Mouse (Mus musculus): ENCODE measurements around the gene Retreg1. TPM values are rescaled to one million over a fixed set of nuclear protein-coding genes. Genes with fewer than 3 reads are reported as not detected.
"Not testable (repeated sequence)": the region's sequence is repeated elsewhere in the genome, so short reads cannot be mapped to it uniquely, and the experiment has no call there.

Retreg1 gene
- polyA plus RNA-seq, 1 experiment: 32.8 TPM

DNA sequence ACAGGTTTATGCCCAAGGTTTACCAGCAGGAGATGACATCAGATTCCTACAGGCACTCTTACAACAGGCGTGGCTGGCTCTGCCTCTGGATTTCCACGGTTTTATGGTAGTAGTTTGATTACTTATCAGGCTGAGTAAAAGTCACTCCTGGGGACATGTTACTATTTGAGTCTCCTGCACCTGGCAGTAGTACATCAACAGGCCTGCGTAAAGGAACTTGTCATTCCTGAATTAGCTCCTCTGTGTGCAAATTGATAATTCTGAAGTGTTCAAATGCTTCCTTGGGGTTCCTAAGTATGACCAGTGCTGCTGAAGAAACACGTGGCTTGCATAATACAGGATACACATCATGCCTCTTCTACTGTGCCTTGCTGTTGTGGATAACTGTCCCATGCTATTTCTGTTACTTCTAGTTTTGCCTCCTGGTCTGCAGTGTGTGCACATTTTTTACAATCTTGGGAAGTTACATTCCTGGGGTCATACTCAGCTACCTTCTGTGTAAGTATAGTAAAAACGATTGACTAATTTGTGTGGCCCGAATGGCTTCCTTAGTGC, 123.3 kb downstream of the Retreg1 start:
- no peaks in the 10 kb centered on the region for H3K36me3 ChIP-seq (ENCODE audit: control insufficient read depth, insufficient read depth)
- no peak overlapping the region for H3K4me2 ChIP-seq (ENCODE audit: low read depth)
- H3ac ChIP-seq (ENCODE audit: control insufficient read depth, insufficient read length): no peak overlapping the region
- H3K4me3 ChIP-seq: no peak overlapping the region
- H3K27me3 ChIP-seq (ENCODE audit: control insufficient read depth, insufficient read depth, insufficient read length): no peaks in the 10 kb centered on the region
- H3K79me2 ChIP-seq (ENCODE audit: control insufficient read depth, insufficient read depth): peaks cover 12% of the 10 kb centered on the region
- TF ChIP-seq MYOD1 (IDR thresholded peaks at IDR 0.05; ENCODE audit: control insufficient read depth in 1 of 3, insufficient read length in 2 of 3, low read depth in 2 of 3): peak in 1 of 3 experiments; percentile 54
- TF ChIP-seq TCF12 (IDR thresholded peaks at IDR 0.05; ENCODE audit: insufficient read depth, poor library complexity, severe bottlenecking): no peak

DNA sequence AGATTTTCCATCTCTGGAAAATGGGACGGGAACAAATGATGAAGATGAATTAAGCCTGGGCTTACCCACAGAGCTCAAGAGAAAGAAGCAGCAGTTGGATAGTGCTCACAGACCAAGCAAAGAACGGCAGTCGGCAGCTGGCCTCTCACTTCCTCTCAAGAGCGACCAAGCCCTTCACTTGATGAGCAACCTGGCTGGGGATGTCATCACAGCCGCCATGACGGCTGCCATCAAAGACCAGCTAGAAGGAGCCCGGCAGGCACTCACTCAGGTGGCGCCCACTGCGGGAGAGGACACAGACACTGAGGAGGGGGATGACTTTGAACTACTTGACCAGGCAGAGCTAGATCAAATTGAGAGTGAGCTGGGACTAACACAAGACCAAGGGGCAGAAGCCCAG, 128.6 kb downstream of the Retreg1 start:
- Histone ChIP-seq H3K4me3 (no peak overlapping the region), H3K27me3 (ENCODE audit: control insufficient read depth, insufficient read depth, insufficient read length) (no peaks in the 10 kb centered on the region), H3K36me3 (ENCODE audit: control insufficient read depth, insufficient read depth) (peaks cover 29% of the 10 kb centered on the region), H3ac (ENCODE audit: control insufficient read depth, insufficient read length) (no peak overlapping the region), H3K4me2 (ENCODE audit: low read depth) (no peak overlapping the region), H3K79me2 (ENCODE audit: control insufficient read depth, insufficient read depth) (no peaks in the 10 kb centered on the region)
- TF ChIP-seq MYOD1 (IDR thresholded peaks at IDR 0.05; ENCODE audit: control insufficient read depth in 1 of 3, insufficient read length in 2 of 3, low read depth in 2 of 3): no peak
- TF ChIP-seq POLR2A (IDR thresholded peaks at IDR 0.05; ENCODE audit: insufficient read length, low read depth): no peak
- no peak for TF ChIP-seq TCF12 (IDR thresholded peaks at IDR 0.05; ENCODE audit: insufficient read depth, poor library complexity, severe bottlenecking)
- no peak for TF ChIP-seq CEBPB (IDR thresholded peaks at IDR 0.05; ENCODE audit: insufficient read depth, poor library complexity, severe bottlenecking)
- TF ChIP-seq MAX (IDR thresholded peaks at IDR 0.05; ENCODE audit: low read depth): no peak
- no peak for TF ChIP-seq REST (IDR thresholded peaks at IDR 0.05; ENCODE audit: insufficient read depth, insufficient read length)
- TF ChIP-seq MYOG (IDR thresholded peaks at IDR 0.05; ENCODE audit: control insufficient read depth in 1 of 3, insufficient read depth in 1 of 3, insufficient read length in 2 of 3, low read depth in 2 of 3): no peak
- TF ChIP-seq TCF3 (IDR thresholded peaks at IDR 0.05; ENCODE audit: insufficient read length, low read depth): no peak
- no peak for TF ChIP-seq POLR2AphosphoS2 (IDR thresholded peaks at IDR 0.05; ENCODE audit: insufficient read length, low read depth)
- TF ChIP-seq USF1 (IDR thresholded peaks at IDR 0.05; ENCODE audit: low read depth): no peak

DNA sequence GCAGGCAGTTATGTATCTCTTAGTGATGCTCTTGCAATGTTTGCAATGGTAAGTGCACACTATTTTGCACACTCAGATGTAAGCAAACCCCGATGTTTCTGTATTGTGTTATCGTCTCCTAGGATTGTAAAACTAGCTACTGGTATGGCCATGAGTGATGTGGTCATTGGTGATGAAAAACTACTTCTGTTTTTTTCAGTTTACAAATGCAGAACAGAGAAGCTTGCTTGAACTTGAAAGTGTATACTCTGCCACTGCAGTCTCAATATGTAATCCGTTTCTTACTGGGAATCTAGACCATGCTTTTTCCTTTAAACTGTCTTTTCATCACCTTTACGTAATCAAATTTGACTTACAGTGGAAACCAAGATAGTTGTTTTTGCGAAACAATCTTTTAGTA, 129.8 kb downstream of the Retreg1 start:
- H3K4me3 ChIP-seq: no peak overlapping the region
- no peaks in the 10 kb centered on the region for H3K79me2 ChIP-seq (ENCODE audit: control insufficient read depth, insufficient read depth)
- H3K4me2 ChIP-seq (ENCODE audit: low read depth): no peak overlapping the region
- peaks cover 29% of the 10 kb centered on the region for H3K36me3 ChIP-seq (ENCODE audit: control insufficient read depth, insufficient read depth)
- TF ChIP-seq REST (IDR thresholded peaks at IDR 0.05; ENCODE audit: insufficient read depth, insufficient read length): no peak
- TF ChIP-seq MYOD1 (IDR thresholded peaks at IDR 0.05; ENCODE audit: control insufficient read depth in 1 of 3, insufficient read length in 2 of 3, low read depth in 2 of 3): no peak
- TF ChIP-seq TCF12 (IDR thresholded peaks at IDR 0.05; ENCODE audit: insufficient read depth, poor library complexity, severe bottlenecking): no peak
- TF ChIP-seq TCF3 (IDR thresholded peaks at IDR 0.05; ENCODE audit: insufficient read length, low read depth): no peak
- no peak for TF ChIP-seq POLR2A (IDR thresholded peaks at IDR 0.05; ENCODE audit: insufficient read length, low read depth)
- TF ChIP-seq USF1 (IDR thresholded peaks at IDR 0.05; ENCODE audit: low read depth): no peak
- no peak for TF ChIP-seq MYOG (IDR thresholded peaks at IDR 0.05; ENCODE audit: control insufficient read depth in 1 of 3, insufficient read depth in 1 of 3, insufficient read length in 2 of 3, low read depth in 2 of 3)
- no peak for TF ChIP-seq CEBPB (IDR thresholded peaks at IDR 0.05; ENCODE audit: insufficient read depth, poor library complexity, severe bottlenecking)
- TF ChIP-seq SRF (IDR thresholded peaks at IDR 0.05; ENCODE audit: control insufficient read depth, insufficient read length, low read depth): no peak
- no peak for TF ChIP-seq MAX (IDR thresholded peaks at IDR 0.05; ENCODE audit: low read depth)
- TF ChIP-seq POLR2AphosphoS2 (IDR thresholded peaks at IDR 0.05; ENCODE audit: insufficient read length, low read depth): no peak
- no peak for TF ChIP-seq E2F4 (IDR thresholded peaks at IDR 0.05; ENCODE audit: insufficient read depth)
- no peaks in the 10 kb centered on the region for H3K27me3 ChIP-seq (ENCODE audit: control insufficient read depth, insufficient read depth, insufficient read length)
- H3ac ChIP-seq (ENCODE audit: control insufficient read depth, insufficient read length): no peak overlapping the region

DNA sequence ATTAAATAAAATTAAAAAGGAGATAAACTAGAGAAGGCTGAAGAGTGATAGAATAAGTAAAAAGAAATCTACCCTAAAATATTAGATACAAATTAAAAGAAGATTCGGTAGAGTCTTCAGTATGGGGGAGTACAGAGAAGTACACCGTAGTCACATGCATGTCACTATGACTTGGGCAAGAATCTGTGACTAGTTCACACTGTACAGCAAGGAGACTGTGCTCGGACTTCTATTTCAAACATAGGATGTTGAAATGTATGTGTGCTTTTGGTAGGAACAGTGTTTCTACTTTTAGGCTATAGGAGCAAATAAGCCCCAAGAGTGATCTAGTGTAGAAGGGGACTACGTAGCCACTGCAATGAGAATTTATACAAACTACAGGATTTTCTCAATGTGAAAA, 131.4 kb downstream of the Retreg1 start:
- H3K27me3 ChIP-seq (ENCODE audit: control insufficient read depth, insufficient read depth, insufficient read length): no peaks in the 10 kb centered on the region
- peaks cover 29% of the 10 kb centered on the region for H3K36me3 ChIP-seq (ENCODE audit: control insufficient read depth, insufficient read depth)
- H3K79me2 ChIP-seq (ENCODE audit: control insufficient read depth, insufficient read depth): no peaks in the 10 kb centered on the region
- H3K4me2 ChIP-seq (ENCODE audit: low read depth): no peak overlapping the region
- H3K4me3 ChIP-seq: no peak overlapping the region
- TF ChIP-seq POLR2A (IDR thresholded peaks at IDR 0.05; ENCODE audit: insufficient read length, low read depth) (no peak), MYOG (IDR thresholded peaks at IDR 0.05; ENCODE audit: control insufficient read depth in 1 of 3, insufficient read depth in 1 of 3, insufficient read length in 2 of 3, low read depth in 2 of 3) (no peak), TCF3 (IDR thresholded peaks at IDR 0.05; ENCODE audit: insufficient read length, low read depth) (no peak), POLR2AphosphoS2 (IDR thresholded peaks at IDR 0.05; ENCODE audit: insufficient read length, low read depth) (no peak), E2F4 (IDR thresholded peaks at IDR 0.05; ENCODE audit: insufficient read depth) (no peak), REST (IDR thresholded peaks at IDR 0.05; ENCODE audit: insufficient read depth, insufficient read length) (no peak), MYOD1 (IDR thresholded peaks at IDR 0.05; ENCODE audit: control insufficient read depth in 1 of 3, insufficient read length in 2 of 3, low read depth in 2 of 3) (no peak), MAX (IDR thresholded peaks at IDR 0.05; ENCODE audit: low read depth) (no peak), CEBPB (IDR thresholded peaks at IDR 0.05; ENCODE audit: insufficient read depth, poor library complexity, severe bottlenecking) (no peak), USF1 (IDR thresholded peaks at IDR 0.05; ENCODE audit: low read depth) (no peak), TCF12 (IDR thresholded peaks at IDR 0.05; ENCODE audit: insufficient read depth, poor library complexity, severe bottlenecking) (no peak), SRF (IDR thresholded peaks at IDR 0.05; ENCODE audit: control insufficient read depth, insufficient read length, low read depth) (no peak)
- no peak overlapping the region for H3ac ChIP-seq (ENCODE audit: control insufficient read depth, insufficient read length)

DNA sequence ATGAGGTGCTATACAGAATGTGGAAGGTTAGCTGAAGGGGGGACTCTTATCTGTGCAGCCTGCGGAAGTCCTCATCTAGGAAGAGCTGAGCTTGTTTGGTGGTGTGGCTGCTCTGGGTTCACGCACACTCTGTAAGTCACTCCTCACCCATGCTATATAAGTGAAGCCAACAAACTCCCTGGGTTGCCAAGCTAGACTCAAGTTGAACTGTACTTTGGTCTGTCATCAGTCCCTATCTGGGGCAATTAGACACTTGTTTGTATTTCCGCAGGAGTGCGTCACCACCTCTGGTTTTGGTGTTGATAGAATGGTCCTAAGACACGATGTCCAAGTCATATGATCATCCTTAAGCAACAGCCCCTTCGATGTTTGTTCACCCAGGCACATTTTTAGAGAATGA, 132.8 kb downstream of the Retreg1 start:
- Histone ChIP-seq H3ac (ENCODE audit: control insufficient read depth, insufficient read length) (no peak overlapping the region), H3K36me3 (ENCODE audit: control insufficient read depth, insufficient read depth) (peaks cover 29% of the 10 kb centered on the region), H3K27me3 (ENCODE audit: control insufficient read depth, insufficient read depth, insufficient read length) (no peaks in the 10 kb centered on the region), H3K4me3 (no peak overlapping the region), H3K79me2 (ENCODE audit: control insufficient read depth, insufficient read depth) (no peaks in the 10 kb centered on the region), H3K4me2 (ENCODE audit: low read depth) (no peak overlapping the region)
- TF ChIP-seq MYOD1 (IDR thresholded peaks at IDR 0.05; ENCODE audit: control insufficient read depth in 1 of 3, insufficient read length in 2 of 3, low read depth in 2 of 3): no peak
- TF ChIP-seq USF1 (IDR thresholded peaks at IDR 0.05; ENCODE audit: low read depth): no peak
- no peak for TF ChIP-seq POLR2AphosphoS2 (IDR thresholded peaks at IDR 0.05; ENCODE audit: insufficient read length, low read depth)
- no peak for TF ChIP-seq SRF (IDR thresholded peaks at IDR 0.05; ENCODE audit: control insufficient read depth, insufficient read length, low read depth)
- TF ChIP-seq E2F4 (IDR thresholded peaks at IDR 0.05; ENCODE audit: insufficient read depth): no peak
- no peak for TF ChIP-seq POLR2A (IDR thresholded peaks at IDR 0.05; ENCODE audit: insufficient read length, low read depth)
- no peak for TF ChIP-seq CEBPB (IDR thresholded peaks at IDR 0.05; ENCODE audit: insufficient read depth, poor library complexity, severe bottlenecking)
- no peak for TF ChIP-seq TCF12 (IDR thresholded peaks at IDR 0.05; ENCODE audit: insufficient read depth, poor library complexity, severe bottlenecking)
- TF ChIP-seq REST (IDR thresholded peaks at IDR 0.05; ENCODE audit: insufficient read depth, insufficient read length): no peak
- no peak for TF ChIP-seq MYOG (IDR thresholded peaks at IDR 0.05; ENCODE audit: control insufficient read depth in 1 of 3, insufficient read depth in 1 of 3, insufficient read length in 2 of 3, low read depth in 2 of 3)
- no peak for TF ChIP-seq MAX (IDR thresholded peaks at IDR 0.05; ENCODE audit: low read depth)
- no peak for TF ChIP-seq TCF3 (IDR thresholded peaks at IDR 0.05; ENCODE audit: insufficient read length, low read depth)

DNA sequence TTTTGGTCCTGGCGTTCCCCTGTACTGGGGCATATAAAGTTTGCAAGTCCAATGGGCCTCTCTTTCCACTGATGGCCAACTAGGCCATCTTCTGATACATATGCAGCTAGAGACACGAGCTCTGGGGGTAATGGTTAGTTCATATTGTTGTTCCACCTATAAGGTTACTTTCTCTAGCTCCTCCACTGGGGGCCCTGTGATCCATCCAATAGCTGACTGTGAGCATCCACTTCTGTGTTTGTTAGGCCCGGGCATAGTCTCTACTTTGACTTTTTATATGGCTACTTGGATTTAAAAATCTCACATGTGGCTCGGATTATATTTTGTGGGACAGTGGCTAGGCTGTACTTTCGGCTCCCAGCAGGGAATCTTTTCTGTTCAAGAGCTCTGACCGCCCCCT, 140.6 kb downstream of the Retreg1 start:
- peaks cover 44% of the 10 kb centered on the region for H3K79me2 ChIP-seq (ENCODE audit: control insufficient read depth, insufficient read depth)
- peaks cover 23% of the 10 kb centered on the region for H3K36me3 ChIP-seq (ENCODE audit: control insufficient read depth, insufficient read depth)
- H3K4me3 ChIP-seq: peak overlapping the region; percentile 92
- peak overlapping the region; percentile 82 for H3K4me2 ChIP-seq (ENCODE audit: low read depth)
- peak overlapping the region; percentile 90 for H3ac ChIP-seq (ENCODE audit: control insufficient read depth, insufficient read length)
- not testable (repeated sequence) for H3K27me3 ChIP-seq (ENCODE audit: control insufficient read depth, insufficient read depth, insufficient read length)

Measured in myocyte (in vitro differentiated cells).